Mouse (Mus musculus) brain, embryonic 18.5 days (tissue): ENCODE results near the gene Krt18.
"Not testable (repeated sequence)": the region's sequence is repeated elsewhere in the genome, so short reads cannot be mapped to it uniquely, and the experiment has no call there.

Source experiments
- DNase-seq: peaks from one replicate; pipeline ENCODE4 v3.0.0-alpha.2; 2012; ENCODE audit warnings: low read depth, low spot score

Krt18 gene

DNA sequence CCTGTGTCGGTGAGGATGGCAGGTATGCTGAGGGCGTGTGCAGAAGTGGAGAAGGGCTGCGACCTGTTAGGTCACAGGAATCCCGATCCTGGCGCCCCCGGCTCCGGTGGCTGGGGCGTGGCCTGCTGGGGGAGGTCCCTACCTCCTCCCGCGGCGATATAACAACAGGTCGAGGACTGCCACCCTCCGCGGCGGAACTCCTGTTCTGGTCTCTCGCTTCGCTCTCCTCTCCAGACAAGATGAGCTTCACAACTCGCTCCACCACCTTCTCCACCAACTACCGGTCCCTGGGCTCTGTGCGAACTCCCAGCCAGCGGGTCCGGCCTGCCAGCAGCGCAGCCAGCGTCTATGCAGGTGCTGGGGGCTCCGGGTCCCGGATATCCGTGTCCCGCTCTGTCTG is at the start of gene Krt18:
Gene Krt18 (plus strand): TSS at position 141 of the 400 bp plus-strand sequence.
- no peak for DNase-seq

DNA sequence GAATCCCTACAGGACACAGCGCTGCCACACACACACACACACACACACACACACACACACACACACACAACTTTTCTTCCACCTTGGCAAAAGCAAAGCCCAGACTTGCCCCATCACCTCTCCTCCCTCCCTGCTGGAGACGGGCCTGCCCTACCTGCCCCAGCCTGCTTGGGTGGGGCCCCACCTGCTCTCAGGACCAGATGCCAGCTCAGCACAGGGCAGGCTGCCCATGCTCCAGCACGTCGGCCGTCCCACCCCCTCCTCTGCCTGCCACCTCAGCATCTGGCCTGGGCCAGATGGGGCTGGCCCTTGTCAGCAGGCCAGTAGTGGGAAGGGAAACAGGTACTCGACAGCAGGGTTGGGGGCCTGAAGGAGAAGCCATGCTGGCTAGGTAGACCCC is 47.1 kb upstream of the Krt18 start:
- no peak for DNase-seq

DNA sequence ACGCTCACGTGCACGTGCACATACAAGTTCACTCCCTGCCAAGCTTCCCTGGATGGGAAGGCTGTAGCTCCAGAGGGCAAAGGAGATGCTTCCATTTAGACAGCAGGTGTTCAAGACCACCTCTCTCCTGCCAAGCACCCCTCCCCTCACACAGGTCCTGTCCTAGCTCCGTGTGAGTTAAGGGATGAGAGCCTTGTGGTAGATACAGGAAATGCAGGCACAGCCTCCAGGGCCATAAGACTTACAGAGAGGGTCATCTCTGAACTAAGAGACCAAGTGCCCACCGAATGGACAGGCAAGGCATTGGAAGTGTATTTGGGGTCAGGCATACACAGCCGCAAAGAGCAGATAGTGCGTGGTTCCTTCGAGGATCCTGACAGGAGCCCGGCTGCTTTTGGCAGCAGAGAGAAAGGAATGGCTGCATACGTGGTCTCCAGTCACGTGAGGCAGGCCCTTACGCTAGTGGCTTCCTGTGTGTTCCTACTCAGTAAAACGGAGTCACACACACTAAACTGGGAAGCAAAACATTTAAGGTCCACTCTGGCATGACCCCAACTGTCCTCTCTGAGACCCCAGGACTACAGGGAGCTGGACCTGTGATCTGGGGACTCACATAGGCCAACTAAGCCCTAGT is 44.5 kb upstream of the Krt18 start:
- no peak for DNase-seq

DNA sequence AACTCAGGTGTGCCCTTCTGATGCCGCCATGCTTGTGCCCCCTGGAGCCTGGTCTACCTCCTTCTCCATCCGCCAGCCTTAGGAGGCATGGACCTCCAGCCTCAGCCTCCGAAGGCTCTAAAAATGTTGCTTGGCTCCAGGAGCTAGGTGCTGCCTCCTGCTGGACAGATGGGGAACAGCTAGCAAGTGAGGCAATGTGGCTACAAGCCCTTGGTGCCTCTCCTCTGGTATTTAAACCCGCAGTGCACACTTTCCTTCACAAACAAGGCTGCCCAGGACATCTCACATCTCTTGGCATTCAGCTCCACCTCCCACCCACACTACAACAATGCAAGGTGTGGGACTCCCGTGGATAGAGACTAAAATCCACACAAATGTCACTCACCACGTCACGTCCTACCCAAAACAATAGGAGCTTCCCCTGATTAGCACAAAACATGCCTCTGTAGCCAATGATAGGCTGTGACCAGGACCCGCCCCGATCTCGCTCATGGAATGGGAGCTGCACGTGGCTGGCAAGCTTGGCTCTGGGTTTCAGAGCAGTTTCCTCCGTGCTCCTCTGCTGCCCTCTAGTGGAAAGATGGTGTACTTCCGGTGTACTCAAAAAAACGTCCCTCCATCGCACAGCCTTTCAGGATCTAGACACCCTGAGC is 43.9 kb upstream of the Krt18 start:
- DNase-seq = peak; percentile 94

DNA sequence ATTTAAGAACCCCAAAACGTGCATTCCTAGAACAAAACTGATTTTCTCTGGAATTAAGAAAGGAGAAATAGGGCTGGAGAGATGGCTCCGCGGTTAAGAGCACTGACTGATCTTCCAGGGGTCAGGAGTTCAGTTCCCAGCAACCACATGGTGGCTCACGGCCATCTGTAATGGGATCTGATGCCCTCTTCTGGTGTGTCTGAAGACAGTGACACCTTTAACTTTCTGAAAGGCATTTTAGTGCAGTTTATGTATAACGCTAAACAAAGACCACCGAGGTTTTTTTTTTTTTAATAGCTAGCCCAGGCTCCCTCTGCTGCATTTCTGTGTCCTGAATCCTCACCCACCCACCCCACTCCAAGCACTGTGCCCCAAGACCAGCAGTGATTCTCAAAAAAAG is 43.2 kb upstream of the Krt18 start:
- DNase-seq = no peak

DNA sequence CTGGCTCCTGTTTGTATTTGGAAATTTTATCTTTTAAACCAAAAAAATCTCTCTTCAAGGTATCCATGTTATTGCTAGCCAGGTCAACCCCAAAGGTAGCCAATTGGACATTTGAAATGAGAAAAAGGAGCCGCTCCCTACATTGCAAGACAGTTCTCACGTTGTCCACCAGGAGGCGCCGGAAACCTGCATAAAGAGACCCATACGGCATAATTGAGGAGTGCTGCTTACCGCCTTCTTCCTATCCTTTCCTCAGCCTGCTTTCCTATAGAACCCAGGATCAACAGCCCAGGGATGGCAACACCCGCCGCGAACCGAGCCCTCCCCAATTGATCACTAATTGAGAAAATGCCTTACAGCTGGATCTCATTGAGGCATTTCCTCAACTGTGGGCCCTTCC is 39.9 kb upstream of the Krt18 start:
- peak; percentile 37 for DNase-seq

DNA sequence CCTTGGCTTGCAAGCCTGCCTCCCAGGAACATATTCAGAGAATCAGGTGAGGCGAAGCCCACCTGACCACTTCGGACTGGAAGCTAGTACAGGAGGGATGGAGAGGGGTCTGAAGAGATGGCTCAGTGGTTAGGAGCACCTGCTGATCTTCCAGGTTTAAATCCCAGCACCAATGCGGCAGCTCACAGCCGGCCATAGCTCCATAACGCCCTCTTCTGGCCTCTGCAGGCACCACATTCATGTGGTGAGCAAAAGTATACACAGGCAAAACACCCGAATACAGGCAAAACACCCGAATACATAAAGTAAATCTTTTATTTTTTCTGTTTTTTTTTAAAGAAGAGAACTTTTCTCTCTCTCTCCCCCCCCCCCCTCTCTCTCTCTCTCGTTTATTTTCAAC is 39.3 kb upstream of the Krt18 start:
- no peak for DNase-seq

DNA sequence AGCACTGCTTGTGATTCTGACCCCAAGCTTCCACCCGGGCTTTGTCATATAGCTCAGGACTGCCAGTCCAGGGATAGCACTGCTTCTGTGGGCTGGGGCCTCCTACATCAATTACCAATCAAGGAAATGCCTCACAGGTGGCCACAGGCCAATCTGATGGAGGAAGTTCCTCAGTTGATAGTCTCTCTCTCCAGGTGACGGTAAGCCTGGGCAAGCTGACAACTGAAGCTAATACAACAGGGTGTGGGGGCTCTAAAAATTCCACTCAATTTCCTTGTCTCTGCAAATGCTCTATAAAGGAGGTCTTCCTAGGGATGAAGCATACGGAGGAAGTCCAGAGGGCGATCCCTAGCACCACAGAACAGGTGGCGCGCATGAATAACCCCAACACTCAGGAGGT is 37.0 kb upstream of the Krt18 start:
- no peak for DNase-seq

DNA sequence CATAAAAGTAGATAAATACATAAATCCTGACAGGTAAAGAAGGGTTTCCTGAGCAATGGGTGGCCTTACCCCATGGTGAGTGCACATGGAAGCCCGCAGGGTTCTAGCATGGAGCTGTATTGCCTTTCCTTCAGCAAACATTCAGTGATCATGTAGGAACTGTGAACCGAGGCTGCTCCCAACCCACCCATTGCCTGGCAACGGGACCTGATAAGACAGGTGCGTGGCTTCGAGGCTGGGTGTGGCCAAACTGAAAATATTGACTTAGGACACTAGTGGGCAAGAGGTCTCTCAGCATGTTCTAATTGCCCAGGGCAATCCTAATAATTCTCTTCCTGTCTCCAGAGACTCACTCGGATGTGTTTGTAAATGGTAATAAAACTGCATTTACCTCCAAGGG is 33.6 kb upstream of the Krt18 start:
- no peak for DNase-seq

DNA sequence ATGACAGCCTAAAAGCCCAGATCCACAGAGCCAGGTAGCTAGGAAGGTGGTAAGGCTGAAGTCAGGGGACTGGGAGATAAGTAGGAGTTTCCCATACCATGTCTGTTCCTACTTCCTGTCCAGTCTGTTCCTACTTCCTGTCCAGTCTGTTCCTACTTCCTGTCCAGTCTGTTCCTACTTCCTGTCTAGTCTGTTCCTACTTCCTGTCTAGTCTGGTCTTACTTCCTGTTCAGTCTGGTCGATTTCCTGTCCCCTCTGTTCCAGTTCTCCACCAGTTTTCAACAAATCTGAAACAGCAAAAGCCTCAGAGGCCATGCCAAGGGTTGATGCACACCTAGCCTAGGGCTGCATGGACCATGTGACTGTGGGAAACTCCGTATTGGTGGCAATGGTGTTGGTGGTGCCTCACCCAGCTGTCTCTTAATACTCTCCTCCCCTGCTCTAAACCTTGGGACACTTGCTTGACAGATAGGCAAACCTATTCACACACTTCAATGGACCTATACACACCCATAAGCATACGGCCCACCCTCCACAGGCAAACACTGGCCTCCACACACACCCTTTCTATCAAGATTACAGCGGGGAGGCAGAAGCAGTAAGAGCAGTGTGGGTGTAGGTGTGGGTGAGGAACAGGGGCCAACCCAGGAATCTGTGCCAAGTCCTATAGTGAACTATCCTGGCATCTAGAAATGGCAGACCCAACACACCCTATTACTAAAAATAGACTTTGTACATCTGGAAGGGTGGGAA is 32.3 kb upstream of the Krt18 start:
- no peak for DNase-seq

DNA sequence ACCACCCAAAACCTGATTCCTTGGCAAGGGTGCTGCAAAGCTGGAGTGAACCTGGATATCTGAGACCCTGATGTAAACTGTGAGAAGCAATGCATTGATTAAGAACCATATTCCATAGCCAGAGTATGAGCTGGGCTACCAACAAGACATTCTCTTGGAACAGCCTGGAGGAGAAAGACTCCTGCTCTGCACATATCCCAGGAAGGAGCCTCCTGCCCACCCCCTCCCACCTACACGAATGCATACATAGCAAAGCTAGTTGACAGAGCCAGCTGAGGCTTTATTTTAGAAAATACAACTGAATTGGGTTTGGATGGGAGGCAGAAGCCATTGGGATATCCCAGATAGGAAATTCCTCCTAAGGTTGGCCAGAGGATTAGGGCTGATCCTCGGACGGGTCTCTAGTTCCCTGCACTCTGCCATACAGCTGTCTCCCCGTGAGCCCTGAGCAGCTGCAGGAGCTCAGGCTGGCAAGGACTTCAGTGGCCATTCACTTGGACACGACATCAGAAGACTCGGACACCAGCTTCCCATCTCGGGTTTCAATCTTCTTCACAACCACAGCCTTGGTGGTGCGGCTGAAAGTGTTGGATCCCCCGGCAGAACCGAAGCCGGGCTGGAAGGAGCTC is 31.4 kb upstream of the Krt18 start:
- not testable (repeated sequence) for DNase-seq

DNA sequence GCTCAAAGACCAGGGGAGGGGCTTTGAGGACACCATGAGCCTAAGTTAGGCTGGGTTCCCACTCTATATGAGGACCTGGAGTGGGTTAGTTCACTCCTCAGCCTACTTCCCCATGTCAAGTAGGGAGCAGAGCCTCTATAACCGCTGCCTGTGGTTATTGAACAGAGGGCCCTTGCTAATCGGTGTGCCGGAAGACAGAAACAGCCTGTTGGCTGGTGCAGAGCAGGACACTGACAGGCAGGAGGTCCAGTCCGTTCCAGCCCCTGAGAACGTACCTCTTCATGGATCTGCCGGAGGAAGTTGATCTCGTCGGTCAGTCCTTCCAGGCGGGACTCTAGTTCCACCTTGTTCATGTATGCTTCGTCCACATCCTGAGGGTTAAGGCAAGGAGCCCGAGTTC is 28.8 kb upstream of the Krt18 start:
- no peak for DNase-seq

DNA sequence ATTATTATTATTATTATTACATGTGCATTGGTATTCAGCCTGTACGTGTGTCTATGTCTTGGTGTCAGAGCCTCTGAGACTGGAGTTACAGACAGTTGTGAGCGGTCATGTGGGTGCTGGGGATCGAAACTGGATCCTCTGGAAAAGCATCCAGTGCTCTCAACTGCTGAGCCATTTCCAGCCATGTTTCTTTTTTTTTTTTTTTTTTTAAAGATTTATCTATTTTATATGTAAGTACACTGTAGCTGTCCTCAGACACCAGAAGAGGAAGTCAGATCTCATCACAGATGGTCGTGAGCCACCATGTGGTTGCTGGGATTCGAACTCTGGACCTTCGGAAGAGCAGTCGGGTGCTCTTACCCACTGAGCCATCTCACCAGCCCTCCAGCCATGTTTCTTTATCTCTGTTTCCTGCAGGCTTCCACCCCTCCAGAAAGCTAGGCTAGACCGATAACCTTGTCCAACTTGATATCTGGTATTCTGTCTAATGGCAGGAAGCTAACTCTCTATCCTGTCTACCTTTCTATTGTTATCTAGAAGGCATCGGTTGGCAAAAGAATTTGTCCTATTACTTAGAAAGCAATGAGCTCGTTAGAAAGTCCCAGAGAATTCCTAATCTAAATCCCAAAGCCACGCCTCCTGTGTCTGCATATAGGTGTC is 28.2 kb upstream of the Krt18 start:
- no peak for DNase-seq

DNA sequence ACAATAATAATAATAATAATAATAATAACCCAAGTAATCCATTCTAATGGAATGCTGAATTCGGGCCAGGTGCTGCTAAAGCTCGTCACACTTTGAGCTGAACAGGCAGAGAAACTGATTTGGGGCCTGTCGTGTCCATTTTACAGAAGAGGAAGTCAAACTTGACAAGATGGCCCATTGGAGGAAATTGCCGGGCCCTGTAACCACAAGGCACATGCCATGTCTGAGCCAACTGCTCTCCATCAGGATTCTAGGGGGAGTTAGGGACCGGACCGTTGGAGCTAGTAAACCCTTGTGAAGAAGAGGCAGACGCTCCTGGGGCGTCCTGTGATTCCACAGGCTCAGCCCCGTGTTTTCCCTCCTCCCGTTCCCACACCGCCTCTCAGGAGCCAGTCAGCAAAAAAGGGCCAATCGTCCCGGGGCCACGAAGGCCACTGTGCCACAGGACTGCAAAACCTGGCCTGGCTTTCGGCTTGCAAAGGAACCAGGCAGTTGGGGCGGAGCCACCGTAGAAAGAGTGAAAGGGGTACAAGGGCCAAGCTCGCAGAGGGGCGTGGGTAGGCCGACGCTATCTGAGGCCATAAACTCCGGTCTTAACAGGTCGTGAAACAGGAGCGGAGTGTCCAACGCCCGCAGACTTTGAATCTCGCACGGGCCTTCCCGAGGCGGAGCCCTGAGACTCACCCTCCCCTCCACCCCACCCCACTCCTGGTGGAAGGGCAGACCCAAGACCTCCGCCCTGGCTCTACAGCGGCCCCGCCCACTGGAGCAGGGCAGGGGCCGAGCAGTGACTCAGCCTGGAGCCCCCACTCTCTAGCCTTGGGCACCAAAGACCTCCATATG is 25.1 kb upstream of the Krt18 start:
- no peak for DNase-seq

DNA sequence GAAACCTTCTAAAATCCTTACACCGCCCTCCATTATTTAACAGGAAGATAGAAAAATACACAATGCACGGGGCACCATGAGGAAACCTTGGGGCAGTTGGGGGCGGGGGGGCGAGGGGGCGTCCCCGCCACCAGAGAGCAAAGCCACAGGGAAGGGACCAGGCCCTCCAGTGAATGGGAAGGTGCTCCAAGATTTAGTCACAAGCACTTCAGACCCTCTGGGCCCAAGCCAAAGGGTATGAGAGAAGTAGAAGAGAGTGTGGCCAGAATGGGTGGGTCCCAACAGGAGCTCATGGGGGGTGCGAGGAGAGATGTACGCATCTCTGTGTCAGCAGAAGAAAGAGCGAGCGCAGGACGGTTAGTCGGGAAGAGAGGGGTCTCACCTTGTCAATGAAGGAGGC is 24.5 kb upstream of the Krt18 start:
- no peak for DNase-seq

DNA sequence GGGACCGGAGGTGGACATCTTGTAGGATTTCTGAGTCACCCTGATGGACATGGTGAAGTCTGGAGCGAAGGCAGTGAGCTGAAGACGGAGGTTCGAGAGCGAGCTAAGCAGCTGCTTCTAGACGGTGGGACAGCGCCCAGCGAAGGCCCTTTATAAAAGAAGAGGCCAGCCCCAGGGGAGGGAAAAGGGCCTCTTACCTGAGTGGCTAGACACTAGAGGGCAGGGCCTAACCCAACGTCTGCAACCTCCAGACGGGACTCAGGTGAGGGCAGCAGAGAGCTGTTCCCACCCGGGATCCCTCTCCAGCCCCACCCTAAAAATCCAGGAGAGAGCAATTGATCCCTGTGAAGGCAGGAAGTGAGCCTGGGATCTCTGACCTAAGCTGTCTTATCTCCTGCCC is 23.8 kb upstream of the Krt18 start, which contains the start of gene Krt8:
Gene Krt8 (minus strand): TSS at position 294 of the 400 bp plus-strand sequence.
- DNase-seq = no peak

DNA sequence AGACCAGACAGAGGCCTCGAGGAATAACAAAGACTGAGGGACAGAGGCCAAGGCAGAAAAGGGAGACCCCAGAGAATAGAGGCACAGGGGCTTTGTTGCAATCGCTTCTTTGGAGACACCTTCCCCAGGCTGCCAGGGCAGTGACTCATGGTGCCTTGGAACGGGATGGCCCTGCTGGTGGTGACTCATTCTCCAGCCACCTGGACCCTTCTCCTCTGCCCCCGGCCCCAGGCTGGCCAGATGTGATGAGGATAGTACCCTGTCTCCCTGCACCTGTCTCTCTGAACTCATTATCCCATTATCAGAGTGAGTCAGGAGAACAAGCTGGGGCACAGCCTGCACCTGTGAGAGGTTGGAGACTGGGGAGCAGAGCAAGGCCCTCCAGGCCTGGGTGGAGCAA is 22.7 kb upstream of the Krt18 start:
- DNase-seq = no peak

DNA sequence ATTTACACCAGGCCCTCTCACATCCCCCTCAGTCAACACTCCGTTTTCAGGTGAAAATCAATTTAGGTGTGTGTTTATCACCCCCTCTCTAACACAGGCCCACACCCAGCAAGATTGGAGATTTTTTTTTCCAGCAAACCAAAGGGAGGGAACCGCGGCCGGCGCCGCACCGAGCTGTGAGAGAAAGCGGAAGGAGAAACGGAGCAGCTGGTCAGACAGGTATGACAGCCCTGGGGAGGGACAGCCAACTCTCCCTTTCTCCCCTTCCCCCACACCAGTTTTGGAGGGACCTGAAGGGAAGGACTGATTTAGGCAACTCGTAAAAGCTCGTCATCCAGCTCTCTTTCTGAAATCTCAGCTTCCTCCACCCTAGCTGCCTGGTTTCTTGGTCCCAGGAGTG is 21.7 kb upstream of the Krt18 start:
- DNase-seq = no peak

DNA sequence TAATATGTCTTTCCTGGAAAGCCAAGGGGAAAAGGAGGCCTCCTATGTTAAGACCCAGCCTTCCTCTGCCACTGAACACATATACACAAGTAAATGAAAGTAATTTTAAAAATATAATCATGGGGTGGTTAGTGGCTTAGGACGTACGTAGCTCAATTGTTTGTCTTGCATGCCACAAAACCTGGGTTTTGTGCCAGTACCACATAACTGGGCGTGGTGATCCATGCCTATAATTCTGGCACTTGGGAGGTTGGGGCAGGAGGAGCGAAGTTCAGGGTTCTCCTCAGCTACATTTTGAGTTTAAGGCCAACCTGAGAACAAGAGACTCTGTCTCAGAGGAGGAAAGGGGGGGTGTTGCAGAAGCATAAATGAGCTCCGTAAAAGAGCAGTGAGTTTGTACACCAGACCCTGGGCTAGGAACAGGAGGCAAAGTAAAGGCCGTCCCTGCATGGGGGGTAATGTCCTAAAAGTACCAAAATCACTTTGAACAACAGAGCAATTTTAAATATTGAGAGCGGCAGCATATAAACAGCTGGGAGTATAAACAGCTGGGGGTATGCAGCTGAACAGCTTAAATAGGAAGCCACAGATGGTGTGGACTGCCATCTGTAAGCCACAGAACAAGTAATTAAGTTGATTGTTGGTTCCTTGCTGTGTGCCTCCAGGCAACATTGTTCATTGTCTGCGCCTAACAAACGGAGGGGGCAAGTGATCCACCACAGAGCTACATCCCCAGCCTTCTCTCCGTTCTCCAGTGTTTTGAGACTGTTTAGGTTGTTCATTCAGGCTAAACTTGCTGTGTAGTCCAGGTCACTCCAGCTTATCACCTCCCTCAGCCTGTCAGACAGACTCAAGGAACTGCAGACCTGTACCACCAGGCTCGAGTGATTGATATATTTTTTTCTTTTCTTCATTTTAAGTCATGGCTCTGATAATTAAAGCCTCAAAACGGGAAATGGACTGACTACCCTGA is 20.6 kb upstream of the Krt18 start:
- no peak for DNase-seq
